Mouse (Mus musculus) myocyte (in vitro differentiated cells): ENCODE results near the gene Dguok.

Source experiments
- CEBPB ChIP-seq: IDR thresholded peaks from 2 replicates; pipeline ENCODE4 v1.6.1; 2011; ENCODE audit warnings: mild to moderate bottlenecking, moderate library complexity; ENCODE audit not compliant: poor library complexity, insufficient read depth, severe bottlenecking
- E2F4 ChIP-seq: IDR thresholded peaks from one replicate; pipeline ENCODE4 v1.6.1; 2011; ENCODE audit warnings: mild to moderate bottlenecking, control low read depth, moderate library complexity; ENCODE audit not compliant: insufficient read depth
- MAX ChIP-seq: IDR thresholded peaks from one replicate; pipeline ENCODE4 v1.6.1; 2011; ENCODE audit warnings: low read depth, mild to moderate bottlenecking, control low read depth
- MYOG ChIP-seq, 3 experiments: IDR thresholded peaks; one replicate each; pipeline ENCODE4 v1.6.1; 2011; ENCODE audit warnings: control low read depth in 2 of 3, low read depth in 2 of 3, mild to moderate bottlenecking in 2 of 3; ENCODE audit not compliant: insufficient read length in 2 of 3, control insufficient read depth in 1 of 3, insufficient read depth in 1 of 3
- POLR2A ChIP-seq: IDR thresholded peaks from one replicate; pipeline ENCODE4 v1.6.1; 2011; ENCODE audit warnings: low read depth, mild to moderate bottlenecking, control low read depth, moderate library complexity; ENCODE audit not compliant: insufficient read length
- POLR2AphosphoS2 ChIP-seq: IDR thresholded peaks from one replicate; pipeline ENCODE4 v1.6.1; 2011; ENCODE audit warnings: low read depth, control low read depth; ENCODE audit not compliant: insufficient read length
- TCF12 ChIP-seq: IDR thresholded peaks from one replicate; pipeline ENCODE4 v1.6.1; 2011; ENCODE audit warnings: mild to moderate bottlenecking, control low read depth; ENCODE audit not compliant: poor library complexity, insufficient read depth, severe bottlenecking

- TF ChIP-seq CEBPB: no peak
- TF ChIP-seq POLR2A: no peak
- TF ChIP-seq TCF12: no peak
- TF ChIP-seq POLR2AphosphoS2: no peak
- no peak for TF ChIP-seq E2F4
- TF ChIP-seq MYOG (IDR thresholded peaks at IDR 0.05; ENCODE audit: control insufficient read depth in 1 of 3, insufficient read depth in 1 of 3, insufficient read length in 2 of 3, low read depth in 2 of 3): no peak
- no peak for TF ChIP-seq MAX
These were observed 3.4 kb downstream of the Dguok start for GRCm38 (mm10) chr6:83503361-83503760.
